Mouse (Mus musculus): ENCODE results near the gene Zfp655.
A peak's percentile ranks its signal among the peaks of the same experiment; 100 is the strongest.
"Not testable (repeated sequence)": the region's sequence is repeated elsewhere in the genome, so short reads cannot be mapped to it uniquely, and the experiment has no call there.

Zfp655 gene

DNA sequence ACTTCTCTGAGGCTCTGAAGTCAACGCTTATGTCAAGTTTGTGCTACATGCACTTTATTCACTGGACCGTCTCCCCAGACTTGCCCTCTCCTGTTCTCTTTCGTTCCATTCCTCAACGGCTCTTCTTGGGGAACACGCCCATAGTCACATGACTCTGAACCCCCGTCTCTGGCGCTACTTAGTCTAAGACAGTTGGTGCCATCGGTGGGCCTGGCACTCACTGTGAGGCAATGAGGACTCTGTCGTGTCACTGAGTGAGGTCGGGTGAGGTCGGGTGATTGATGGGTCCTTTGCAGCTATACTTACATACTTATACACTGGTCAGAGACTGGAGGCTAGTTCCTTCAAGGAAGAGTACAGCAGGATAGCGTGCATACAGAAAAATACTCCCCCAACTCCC lies 8.1 kb upstream of the Zfp655 start:
- no peak for DNase-seq

DNA sequence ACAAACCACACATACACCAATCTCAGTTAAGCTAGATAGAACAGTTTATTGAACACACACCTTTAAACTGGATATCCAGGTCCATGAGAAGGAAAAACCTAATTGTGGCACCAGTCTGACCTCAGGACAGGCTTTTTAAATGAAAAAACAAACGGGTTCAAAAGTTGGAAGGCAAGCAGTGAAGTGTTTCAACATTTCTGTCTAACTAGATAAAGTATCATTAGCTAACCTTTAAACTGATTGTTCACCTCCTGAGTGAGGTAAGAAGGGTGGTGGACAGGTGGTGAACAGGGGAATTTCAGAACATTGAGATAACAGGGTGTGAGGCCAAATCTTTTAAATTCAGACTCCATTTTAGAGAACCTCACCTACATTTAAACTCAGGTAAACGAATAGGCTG lies 5.1 kb upstream of the Zfp655 start:
- no peak for DNase-seq

DNA sequence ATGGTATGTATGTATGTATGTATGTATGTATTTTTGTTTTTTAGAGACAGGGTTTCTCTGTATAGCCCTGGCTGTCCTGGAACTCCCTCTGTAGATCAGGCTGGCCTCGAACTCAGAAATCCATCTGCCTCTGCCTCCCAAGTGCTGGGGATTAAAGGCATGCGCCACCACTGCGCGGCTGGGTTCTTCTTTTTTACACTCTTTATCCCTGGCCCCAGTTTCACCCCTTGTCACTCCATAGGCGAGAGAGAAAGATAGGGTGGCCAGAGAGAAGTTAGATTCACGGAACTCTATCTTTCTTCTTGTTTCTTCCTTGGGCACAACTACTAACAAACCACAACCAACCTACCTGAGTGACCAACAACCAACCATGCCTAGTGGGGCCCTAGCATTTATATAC lies 2.2 kb upstream of the Zfp655 start:
- not testable (repeated sequence) for DNase-seq

DNA sequence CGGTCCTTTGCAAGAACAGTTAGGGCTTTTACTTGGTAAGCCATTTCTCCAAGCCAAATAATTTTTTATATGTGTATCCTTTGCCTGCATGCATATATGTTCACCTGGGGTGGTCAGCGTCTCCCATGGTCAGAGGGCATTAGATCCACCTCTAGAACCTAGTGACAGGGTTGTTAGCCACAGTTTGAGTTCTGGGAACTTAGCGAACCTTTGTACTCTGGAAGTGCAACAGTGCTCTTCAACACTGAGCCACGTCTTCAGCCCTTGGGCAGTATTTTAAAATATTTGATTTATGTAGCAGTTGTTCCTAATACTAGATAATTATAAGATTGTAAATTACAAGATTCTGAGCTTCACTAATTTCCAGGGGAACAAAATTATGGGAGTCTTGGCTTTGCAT lies 874 bp upstream of the Zfp655 start:
- DNase-seq = peak in 1 of 2 experiments; percentile 9

DNA sequence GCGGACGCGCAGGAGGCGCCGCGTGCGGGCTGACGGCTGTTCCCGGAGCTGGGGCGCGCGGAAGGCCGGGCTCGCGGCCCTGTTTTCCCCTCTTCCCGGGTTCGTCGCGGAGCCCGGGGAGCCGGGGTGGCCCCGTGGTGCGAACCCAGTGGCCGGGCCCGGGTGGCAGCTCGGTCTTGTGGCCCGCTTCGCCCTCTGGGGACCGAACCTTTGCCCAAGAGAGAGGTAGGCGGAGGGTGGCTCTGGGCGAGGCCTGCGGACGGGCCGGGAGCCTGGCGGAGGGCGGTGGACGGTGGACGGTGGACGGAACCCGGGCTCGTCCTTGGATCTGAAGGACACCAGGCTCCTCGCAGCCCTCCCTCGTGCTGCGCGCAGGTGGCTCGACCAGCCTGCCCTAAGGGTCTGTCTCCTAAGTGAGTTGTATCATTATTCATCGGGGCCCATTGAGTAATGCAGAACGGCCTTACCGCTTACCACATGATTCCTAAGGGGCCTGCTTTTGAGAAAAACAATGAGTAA lies 437 bp downstream of the Zfp655 start:
- no peak for DNase-seq

DNA sequence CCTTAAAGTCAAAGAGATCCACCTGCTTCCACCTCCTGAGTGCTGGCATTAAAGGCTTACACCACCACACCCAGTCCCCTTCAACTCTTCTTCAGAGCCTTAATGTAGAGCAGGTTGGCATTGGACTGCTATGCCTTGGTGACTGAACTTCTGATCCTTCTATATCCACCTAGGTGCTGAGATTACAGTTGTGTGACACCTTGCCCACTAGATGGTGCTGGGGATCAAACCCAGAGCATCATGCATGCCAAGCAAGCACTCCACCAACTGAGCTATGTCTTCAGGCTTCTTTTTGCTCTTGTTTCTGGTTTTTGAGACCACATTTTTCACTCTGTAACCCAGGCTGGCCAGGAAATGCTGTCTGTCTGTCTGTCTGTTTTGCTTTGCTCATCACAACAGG lies 3.1 kb downstream of the Zfp655 start:
- DNase-seq = peak; percentile 28 to 46

DNA sequence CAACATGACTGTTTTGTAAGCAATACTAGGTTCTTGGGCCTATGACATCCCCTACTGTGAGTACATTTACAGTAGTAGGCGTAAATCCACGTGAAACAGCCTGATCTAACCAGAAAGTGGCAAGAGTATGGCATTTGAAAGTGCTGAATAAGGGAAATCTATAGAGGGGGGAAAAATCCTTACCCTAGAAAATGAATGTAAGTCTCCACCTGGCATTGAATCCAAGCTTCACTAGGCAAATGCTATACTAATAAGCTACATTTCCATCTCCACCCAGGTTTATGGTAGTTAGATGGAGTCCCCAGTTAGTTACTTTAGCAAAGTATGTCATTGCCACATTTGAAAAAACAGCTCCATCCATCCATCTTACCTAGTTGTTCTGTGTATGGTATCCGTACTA lies 18.0 kb downstream of the Zfp655 start:
- DNase-seq = no peak

DNA sequence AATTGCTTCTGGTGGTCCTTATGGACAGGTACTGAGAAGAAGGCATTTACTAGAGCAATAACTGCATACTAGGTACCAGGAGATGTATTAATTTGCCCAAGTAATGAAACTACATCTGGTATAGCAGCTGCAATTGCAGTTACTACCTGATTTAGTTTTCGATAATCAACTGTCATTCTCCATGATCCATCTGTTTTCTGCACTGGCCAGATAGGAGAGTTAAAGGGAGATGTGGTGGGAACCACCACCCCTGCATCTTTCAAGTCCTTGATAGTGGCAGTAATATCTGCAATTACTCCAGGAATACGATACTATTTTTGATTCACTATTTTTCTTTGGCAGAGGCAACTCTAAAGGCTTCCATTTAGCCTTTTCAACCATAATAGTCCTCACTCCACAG lies 42.1 kb downstream of the Zfp655 start:
- not testable (repeated sequence) for DNase-seq

DNA sequence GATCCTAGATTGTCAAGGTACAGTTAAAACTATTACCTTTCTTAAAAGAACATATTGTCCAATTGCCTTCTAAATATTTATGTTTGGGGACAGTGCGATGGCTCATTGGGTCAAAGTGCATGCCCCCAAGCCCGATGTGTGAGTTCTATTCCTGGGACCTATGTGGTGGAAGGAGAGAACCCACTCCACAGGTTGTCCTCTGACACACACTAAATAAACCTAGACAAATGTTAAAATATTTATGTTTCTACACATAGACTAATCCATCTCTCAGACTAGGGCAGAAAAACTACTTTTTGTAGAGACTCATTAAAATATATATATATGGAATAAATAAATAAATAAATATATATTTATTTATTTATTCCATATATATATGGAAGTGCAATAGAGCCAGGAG lies 48.4 kb downstream of the Zfp655 start:
- DNase-seq = no peak

DNA sequence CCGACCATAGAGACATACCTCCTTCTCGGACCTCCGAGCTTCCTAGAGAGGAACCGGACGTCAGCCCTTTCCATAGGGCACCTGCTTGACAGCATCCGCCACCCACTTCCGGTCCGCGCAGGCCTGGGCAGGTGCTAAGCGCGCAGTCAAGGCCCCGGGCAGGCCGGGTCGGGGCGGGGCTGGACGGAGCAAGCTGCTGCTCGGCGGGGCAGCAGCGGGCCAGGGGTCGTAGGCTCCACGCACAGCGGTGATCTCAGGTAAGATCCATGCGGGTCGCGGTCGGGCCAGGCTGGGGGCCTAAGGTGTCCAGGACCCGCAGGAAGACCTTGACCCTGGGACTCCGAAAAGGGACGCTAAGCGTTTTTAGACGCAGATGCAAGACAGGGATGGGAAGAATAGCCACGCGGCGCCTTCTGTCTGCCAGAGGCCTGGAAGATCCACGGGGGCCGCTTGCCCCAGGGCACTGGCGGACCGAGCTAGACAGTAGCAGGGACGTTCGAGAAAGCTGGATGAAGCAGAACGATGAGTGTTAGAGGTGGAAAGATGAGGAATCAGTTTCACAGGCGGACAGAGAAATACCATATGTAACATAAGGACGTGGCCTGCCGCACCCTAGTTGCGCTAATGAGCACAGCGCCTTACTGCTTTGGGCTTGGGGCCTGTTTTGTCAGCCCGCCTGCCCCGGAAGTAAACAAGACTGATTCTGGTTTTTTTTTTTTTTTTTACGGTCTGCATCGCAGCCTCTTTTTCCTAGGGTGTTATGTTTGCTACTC lies 49.0 kb downstream of the Zfp655 start, which contains the start of gene Zscan25:
TSS of gene Zscan25 (plus strand) at position 130 of the 773 bp plus-strand sequence.
- peak; percentile 93 to 96 for DNase-seq

DNA sequence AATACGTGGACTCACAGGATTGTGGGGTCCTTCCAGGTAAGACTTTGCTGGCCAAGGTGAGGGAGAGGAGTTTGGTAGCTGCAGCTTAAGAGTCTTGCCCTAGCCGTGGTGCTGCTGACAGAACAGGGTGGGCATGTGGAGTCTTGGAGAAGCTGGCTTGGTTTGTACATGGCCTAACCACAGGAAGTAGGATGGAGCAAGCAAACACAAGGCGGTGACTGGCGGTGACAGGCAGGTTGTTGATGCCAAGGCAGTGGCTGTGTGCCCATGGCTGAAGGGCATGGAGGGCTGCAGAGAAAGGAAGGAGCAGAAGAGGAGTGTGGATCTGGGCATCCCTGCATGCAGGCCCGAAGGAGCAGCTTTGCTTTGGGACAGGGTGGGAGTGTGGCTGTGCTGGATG lies 56.9 kb downstream of the Zfp655 start:
- DNase-seq = no peak

DNA sequence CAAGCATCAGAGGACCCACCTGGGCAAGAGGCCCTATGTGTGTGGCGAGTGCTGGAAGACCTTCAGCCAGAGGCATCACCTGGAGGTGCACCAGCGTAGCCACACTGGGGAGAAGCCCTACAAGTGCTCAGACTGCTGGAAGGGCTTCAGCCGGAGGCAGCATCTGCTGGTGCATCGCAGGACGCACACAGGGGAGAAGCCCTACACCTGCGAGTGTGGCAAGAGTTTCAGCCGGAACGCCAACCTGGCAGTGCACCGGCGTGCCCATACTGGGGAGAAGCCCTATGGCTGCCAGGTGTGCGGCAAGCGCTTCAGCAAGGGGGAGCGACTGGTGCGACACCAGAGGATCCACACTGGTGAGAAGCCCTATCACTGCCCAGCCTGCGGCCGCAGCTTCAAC lies 59.2 kb downstream of the Zfp655 start:
- DNase-seq = no peak

DNA sequence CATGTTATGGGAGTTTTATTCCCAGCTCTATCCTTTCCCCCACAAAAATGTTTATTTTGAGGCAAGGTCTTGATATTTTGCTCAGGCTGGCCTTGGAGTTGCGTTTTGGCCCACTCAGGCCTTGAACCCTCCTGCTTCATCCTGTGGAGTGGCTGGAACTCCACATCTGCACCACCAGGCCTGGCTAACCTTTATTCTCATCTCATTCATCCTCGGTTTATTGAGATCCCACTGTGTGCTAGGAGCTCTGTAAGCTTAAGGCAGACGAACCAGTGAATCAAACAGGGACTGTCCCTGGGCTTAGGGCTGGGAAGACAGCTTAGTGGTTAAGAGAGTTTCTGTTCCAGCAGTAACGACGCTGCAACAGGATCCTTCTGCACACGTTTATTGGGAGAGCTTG lies 60.9 kb downstream of the Zfp655 start:
- DNase-seq = no peak

All from kidney, postnatal 4 days (tissue).